Mouse (Mus musculus) limb, embryonic 13.5 days (tissue): ENCODE results near the gene Cyth4. TPM values are rescaled to one million over a fixed set of nuclear protein-coding genes. Genes with fewer than 3 reads are reported as not detected.

Experiments used
- ATAC-seq: fragments of 200-750 bp; cut with Nextera tagmentation; 2 replicates; pipeline ENCODE4 v1.8.0; 2017; ENCODE audit warnings: low read depth, moderate number of reproducible peaks, moderate TSS enrichment; ENCODE audit not compliant: low FRiP score
- H3K27ac ChIP-seq: fragments of 300-500 bp; sonication (generic); 2 replicates; pipeline ENCODE4 v1.5.1; 2015; ENCODE audit warnings: inconsistent platforms, mild to moderate bottlenecking, moderate library complexity
- H3K27me3 ChIP-seq: fragments of 300-500 bp; sonication (generic); 2 replicates; pipeline ENCODE4 v1.6.1; 2015; ENCODE audit warnings: mild to moderate bottlenecking, inconsistent platforms
- H3K36me3 ChIP-seq: fragments of 300-500 bp; sonication (generic); 2 replicates; pipeline ENCODE4 v1.6.1; 2015; ENCODE audit warnings: inconsistent platforms, mild to moderate bottlenecking, moderate library complexity
- H3K4me1 ChIP-seq: fragments of 300-500 bp; sonication (generic); 2 replicates; pipeline ENCODE4 v1.6.1; 2015; ENCODE audit warnings: inconsistent platforms
- H3K4me2 ChIP-seq: fragments of 300-500 bp; sonication (generic); replicated peaks from 2 replicates; pipeline ENCODE4 v1.6.1; 2015; ENCODE audit warnings: inconsistent platforms, mild to moderate bottlenecking, moderate library complexity
- H3K4me3 ChIP-seq: fragments of 300-500 bp; sonication (generic); 2 replicates; pipeline ENCODE4 v1.5.1; 2015; ENCODE audit warnings: moderate library complexity, mild to moderate bottlenecking, inconsistent platforms
- H3K9ac ChIP-seq: fragments of 300-500 bp; sonication (generic); 2 replicates; pipeline ENCODE4 v1.6.1; 2015; ENCODE audit warnings: mild to moderate bottlenecking, inconsistent platforms
- H3K9me3 ChIP-seq: fragments of 300-500 bp; sonication (generic); 2 replicates; pipeline ENCODE4 v1.6.1; 2016; ENCODE audit warnings: inconsistent platforms
- WGBS: fragments of 180-500 bp; shearing (Covaris S2); methylation state at CpG from one replicate; pipeline ENCODE4 v1.1.7; 2015; 5-methylcytosine and 5-hydroxymethylcytosine counted together
- polyA plus RNA-seq: library from polyadenylated mRNA; unstranded; fragments of >200 nt; fragmentation: Nextera tagmentation; extraction: Ambion mirVana; gene quantifications from 2 replicates; pipeline ENCODE4 v1.2.1, GENCODE M21; 2015

The Cyth4 gene
- polyA plus RNA-seq, 1 experiment from 2014 or later: 8.7 TPM

- 79% methylated on average over 4 of the region's 4 CpGs for WGBS
- Histone ChIP-seq H3K4me3 (no peak overlapping the region), H3K27me3 (no peaks in the 10 kb centered on the region), H3K9ac (no peak overlapping the region), H3K27ac (no peak overlapping the region), H3K4me1 (0 out of 2 replicates have a peak, but pooled peaks cover 7% of the 10 kb centered on the region), H3K9me3 (peaks cover 2% of the 10 kb centered on the region; the same call in 1 of the 2 replicates), H3K36me3 (no peaks in the 10 kb centered on the region), H3K4me2 (no peak overlapping the region)
- no peak for ATAC-seq
These were observed 7.9 kb upstream of the Cyth4 start for GRCm38 (mm10) chr15:78588900-78589299.

- no peak overlapping the region for H3K27ac ChIP-seq
- peaks cover 2% of the 10 kb centered on the region; the same call in 1 of the 2 replicates for H3K9me3 ChIP-seq
- H3K36me3 ChIP-seq: no peaks in the 10 kb centered on the region
- WGBS: 78% methylated on average over 6 of the region's 6 CpGs
- no peaks in the 10 kb centered on the region for H3K27me3 ChIP-seq
- no peak overlapping the region for H3K4me3 ChIP-seq
- no peak overlapping the region for H3K4me2 ChIP-seq
- ATAC-seq: no peak
- 0 out of 2 replicates have a peak, but pooled peaks cover 7% of the 10 kb centered on the region for H3K4me1 ChIP-seq
- H3K9ac ChIP-seq: no peak overlapping the region
These were observed 6.9 kb upstream of the Cyth4 start for GRCm38 (mm10) chr15:78589936-78590335.

- no peak overlapping the region for H3K9ac ChIP-seq
- no peak overlapping the region for H3K4me2 ChIP-seq
- H3K36me3 ChIP-seq: no peaks in the 10 kb centered on the region
- 71% methylated on average over 6 of the region's 6 CpGs for WGBS
- H3K4me3 ChIP-seq: no peak overlapping the region
- 0 out of 2 replicates have a peak, but pooled peaks cover 7% of the 10 kb centered on the region for H3K4me1 ChIP-seq
- H3K27me3 ChIP-seq: no peaks in the 10 kb centered on the region
- no peaks in the 10 kb centered on the region for H3K9me3 ChIP-seq
- no peak for ATAC-seq
- H3K27ac ChIP-seq: no peak overlapping the region
These were observed 6.1 kb upstream of the Cyth4 start for GRCm38 (mm10) chr15:78590785-78591184.

- H3K4me3 ChIP-seq: no peak overlapping the region
- WGBS: 54% methylated on average over 15 of the region's 15 CpGs
- no peak for ATAC-seq
- H3K9me3 ChIP-seq: no peaks in the 10 kb centered on the region
- H3K4me2 ChIP-seq: no peak overlapping the region
- H3K36me3 ChIP-seq: no peaks in the 10 kb centered on the region
- 0 out of 2 replicates have a peak, but pooled peaks cover 7% of the 10 kb centered on the region for H3K4me1 ChIP-seq
- no peaks in the 10 kb centered on the region for H3K27me3 ChIP-seq
- no peak overlapping the region for H3K27ac ChIP-seq
- no peak overlapping the region for H3K9ac ChIP-seq
These were observed 5.0 kb upstream of the Cyth4 start for GRCm38 (mm10) chr15:78591680-78592451.

GRCm38 (mm10) chr15:78592452-78592968 lies 4.3 kb upstream of the Cyth4 start:
- WGBS: 70% methylated on average over 14 of the region's 14 CpGs

GRCm38 (mm10) chr15:78593896-78594425 lies 2.9 kb upstream of the Cyth4 start:
- no peaks in the 10 kb centered on the region for H3K27me3 ChIP-seq
- 84% methylated on average over 7 of the region's 7 CpGs for WGBS

More at GRCm38 (mm10) chr15:78592452-78592968, 4.3 kb upstream of the Cyth4 start:
- H3K4me1 ChIP-seq: 0 out of 2 replicates have a peak, but pooled peaks cover 7% of the 10 kb centered on the region
- no peak overlapping the region for H3K4me3 ChIP-seq
- H3K9me3 ChIP-seq: no peaks in the 10 kb centered on the region
- no peaks in the 10 kb centered on the region for H3K27me3 ChIP-seq
- H3K27ac ChIP-seq: no peak overlapping the region
- H3K4me2 ChIP-seq: no peak overlapping the region
- H3K9ac ChIP-seq: no peak overlapping the region
- no peaks in the 10 kb centered on the region for H3K36me3 ChIP-seq
- ATAC-seq: no peak

GRCm38 (mm10) chr15:78594831-78595230 lies 2.0 kb upstream of the Cyth4 start:
- ATAC-seq: no peak
- H3K9me3 ChIP-seq: no peaks in the 10 kb centered on the region
- H3K4me3 ChIP-seq: no peak overlapping the region
- no peak overlapping the region for H3K4me2 ChIP-seq
- H3K27ac ChIP-seq: no peak overlapping the region
- WGBS: 89% methylated on average over 2 of the region's 2 CpGs
- no peaks in the 10 kb centered on the region for H3K27me3 ChIP-seq
- H3K9ac ChIP-seq: no peak overlapping the region
- no peaks in the 10 kb centered on the region for H3K36me3 ChIP-seq
- H3K4me1 ChIP-seq: 0 out of 2 replicates have a peak, but pooled peaks cover 7% of the 10 kb centered on the region

More at GRCm38 (mm10) chr15:78593896-78594425, 2.9 kb upstream of the Cyth4 start:
- Histone ChIP-seq H3K27ac (no peak overlapping the region), H3K9ac (no peak overlapping the region), H3K4me1 (0 out of 2 replicates have a peak, but pooled peaks cover 7% of the 10 kb centered on the region), H3K9me3 (no peaks in the 10 kb centered on the region), H3K4me2 (no peak overlapping the region), H3K36me3 (no peaks in the 10 kb centered on the region), H3K4me3 (no peak overlapping the region)
- ATAC-seq: no peak

GRCm38 (mm10) chr15:78595468-78595867 lies 1.4 kb upstream of the Cyth4 start:
- no peaks in the 10 kb centered on the region for H3K36me3 ChIP-seq
- no peak overlapping the region for H3K4me3 ChIP-seq
- H3K4me1 ChIP-seq: 0 out of 2 replicates have a peak, but pooled peaks cover 7% of the 10 kb centered on the region
- ATAC-seq: no peak
- no peak overlapping the region for H3K4me2 ChIP-seq
- no peak overlapping the region for H3K9ac ChIP-seq
- 64% methylated on average over 5 of the region's 5 CpGs for WGBS
- no peaks in the 10 kb centered on the region for H3K9me3 ChIP-seq
- no peak overlapping the region for H3K27ac ChIP-seq
- no peaks in the 10 kb centered on the region for H3K27me3 ChIP-seq

- Histone ChIP-seq H3K4me2 (no peak overlapping the region), H3K9ac (no peak overlapping the region), H3K27ac (no peak overlapping the region), H3K4me1 (0 out of 2 replicates have a peak, but pooled peaks cover 4% of the 10 kb centered on the region), H3K27me3 (no peaks in the 10 kb centered on the region), H3K4me3 (no peak overlapping the region), H3K36me3 (no peaks in the 10 kb centered on the region), H3K9me3 (no peaks in the 10 kb centered on the region)
- WGBS: 82% methylated on average over 6 of the region's 6 CpGs
- no peak for ATAC-seq
These were observed 343 bp upstream of the Cyth4 start for GRCm38 (mm10) chr15:78596504-78596903.

- no peak overlapping the region for H3K4me2 ChIP-seq
- H3K9ac ChIP-seq: peak overlapping the region; percentile 13; the same call in 1 of the 2 replicates
- H3K9me3 ChIP-seq: no peaks in the 10 kb centered on the region; the same call in 1 of the 2 replicates
- no peak for ATAC-seq
- H3K36me3 ChIP-seq: no peaks in the 10 kb centered on the region
- 61% methylated on average over 4 of the region's 4 CpGs for WGBS
- no peaks in the 10 kb centered on the region for H3K27me3 ChIP-seq
- no peak overlapping the region for H3K27ac ChIP-seq
- H3K4me1 ChIP-seq: no peaks in the 10 kb centered on the region
- H3K4me3 ChIP-seq: no peak overlapping the region
These were observed 882 bp downstream of the Cyth4 start for GRCm38 (mm10) chr15:78597729-78598128.

GRCm38 (mm10) chr15:78599124-78599523 lies 2.3 kb downstream of the Cyth4 start:
- Histone ChIP-seq H3K9me3 (no peaks in the 10 kb centered on the region; the same call in 1 of the 2 replicates), H3K4me3 (no peak overlapping the region), H3K9ac (no peak overlapping the region), H3K4me1 (no peaks in the 10 kb centered on the region), H3K4me2 (no peak overlapping the region), H3K27me3 (no peaks in the 10 kb centered on the region), H3K27ac (no peak overlapping the region), H3K36me3 (no peaks in the 10 kb centered on the region)
- no peak for ATAC-seq
- 85% methylated on average over 6 of the region's 6 CpGs for WGBS

GRCm38 (mm10) chr15:78599529-78600193 lies 2.8 kb downstream of the Cyth4 start:
- Histone ChIP-seq H3K4me3 (no peak overlapping the region), H3K27ac (no peak overlapping the region), H3K9ac (no peak overlapping the region), H3K4me1 (no peaks in the 10 kb centered on the region), H3K27me3 (no peaks in the 10 kb centered on the region), H3K4me2 (no peak overlapping the region), H3K9me3 (no peaks in the 10 kb centered on the region; the same call in 1 of the 2 replicates), H3K36me3 (no peaks in the 10 kb centered on the region)
- ATAC-seq: no peak
- WGBS: 81% methylated on average over 13 of the region's 13 CpGs
